Mouse (Mus musculus) CH12.LX (cell line): ENCODE data around the gene Abcc5.

Experiments
- CTCF ChIP-seq, 2 experiments: IDR thresholded peaks in 1 of 2; conservative IDR thresholded peaks in 1 of 2; 2 replicates each; pipeline ENCODE4 v1.5.1; 2011 to 2012; ENCODE audit warnings: low read depth in 2 of 2, low read length in 2 of 2, improper control_type of control experiment in 1 of 2, inconsistent platforms in 1 of 2, mild to moderate bottlenecking in 1 of 2, moderate library complexity in 1 of 2
- E2F4 ChIP-seq: IDR thresholded peaks from 2 replicates; pipeline ENCODE4 v1.6.1; 2011; ENCODE audit warnings: low read depth, low read length, improper control_type of control experiment; ENCODE audit not compliant: insufficient replicate concordance
- EP300 ChIP-seq: IDR thresholded peaks from 2 replicates; pipeline ENCODE4 v1.6.1; 2011; ENCODE audit warnings: low read length, improper control_type of control experiment
- HCFC1 ChIP-seq: IDR thresholded peaks from 2 replicates; pipeline ENCODE4 v1.6.1; 2012; ENCODE audit warnings: low read depth, mild to moderate bottlenecking, inconsistent platforms, low read length, improper control_type of control experiment
- IRF4 ChIP-seq: IDR thresholded peaks from 2 replicates; pipeline ENCODE4 v1.6.1; 2014; ENCODE audit warnings: low read depth, mild to moderate bottlenecking, inconsistent platforms, low read length, improper control_type of control experiment
- MEF2A ChIP-seq: IDR thresholded peaks from 2 replicates; pipeline ENCODE4 v1.6.1; 2014; ENCODE audit warnings: low read depth, mild to moderate bottlenecking, inconsistent platforms, low read length, improper control_type of control experiment, borderline replicate concordance
- MXI1 ChIP-seq: IDR thresholded peaks from 2 replicates; pipeline ENCODE4 v1.6.1; 2011; ENCODE audit warnings: mild to moderate bottlenecking, low read depth, low read length, improper control_type of control experiment
- MYC ChIP-seq: IDR thresholded peaks from 2 replicates; pipeline ENCODE4 v1.6.1; 2011; ENCODE audit warnings: low read depth, mild to moderate bottlenecking, improper control_type of control experiment, low read length
- POLR2A ChIP-seq: IDR thresholded peaks from 2 replicates; pipeline ENCODE4 v1.6.1; 2011; ENCODE audit warnings: low read depth, mild to moderate bottlenecking, improper control_type of control experiment, low read length
- USF2 ChIP-seq: conservative IDR thresholded peaks from 2 replicates; pipeline ENCODE4 v1.6.1; 2011; ENCODE audit warnings: low read depth, low read length, improper control_type of control experiment
- ZC3H11A ChIP-seq: IDR thresholded peaks from 2 replicates; pipeline ENCODE4 v1.6.1; 2012; ENCODE audit warnings: low read depth, mild to moderate bottlenecking, inconsistent platforms, low read length, improper control_type of control experiment

DNA sequence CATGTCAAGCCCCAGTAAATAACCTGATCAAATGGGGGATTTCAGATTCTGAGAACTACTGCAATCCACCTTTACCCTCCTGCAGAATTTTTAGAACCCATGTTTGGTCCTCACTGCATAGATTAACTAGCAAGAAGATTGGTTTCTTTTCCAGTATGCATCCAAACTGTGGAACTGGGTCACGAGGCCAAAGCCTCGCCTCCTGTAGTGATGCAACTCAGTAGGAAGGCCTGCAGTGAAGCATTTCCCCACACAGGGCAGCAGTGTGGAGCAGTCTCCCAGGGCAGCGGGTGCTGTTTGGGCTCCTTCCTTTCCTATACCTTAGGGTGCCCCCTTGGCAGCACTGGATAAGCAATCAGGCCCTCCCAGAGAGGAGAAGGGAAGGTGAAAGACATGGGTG lies 24.6 kb downstream of the Abcc5 start:
- TF ChIP-seq IRF4 (no peak), POLR2A (no peak), USF2 (no peak), MXI1 (no peak), CTCF (conservative IDR thresholded peaks at IDR 0.05 in 1 of 2, IDR thresholded peaks at IDR 0.05 in 1 of 2; ENCODE audit: low read depth in 2 of 2, low read length in 2 of 2) (no peak), MEF2A (no peak), EP300 (no peak), HCFC1 (no peak), E2F4 (no peak), ZC3H11A (no peak), MYC (no peak)
